Mouse (Mus musculus) CH12.LX (cell line): ENCODE results near the gene Alyref. TPM values are rescaled to one million over a fixed set of nuclear protein-coding genes. Genes with fewer than 3 reads are reported as not detected.

Source experiments
- DNase-seq: peaks from one replicate; pipeline ENCODE4 v3.0.0-alpha.2; 2013; ENCODE audit errors: extremely low read depth
- H3K27ac ChIP-seq: 2 replicates; pipeline ENCODE4 v1.5.1; 2012; ENCODE audit warnings: low read depth, mild to moderate bottlenecking, control low read depth, moderate library complexity; ENCODE audit not compliant: insufficient read depth
- H3K27me3 ChIP-seq: replicated peaks from 2 replicates; pipeline ENCODE3; 2012; ENCODE audit warnings: inconsistent platforms
- H3K36me3 ChIP-seq, 2 experiments: replicated peaks in 1 of 2; 2 replicates each; pipeline versions ENCODE3 to v1.6.1; 2012; ENCODE audit warnings: inconsistent platforms in 1 of 2, low read length in 1 of 2, mild to moderate bottlenecking in 1 of 2, mixed read lengths in 1 of 2, moderate library complexity in 1 of 2; ENCODE audit not compliant: control insufficient read depth in 1 of 2, insufficient read depth in 1 of 2
- H3K4me1 ChIP-seq, 2 experiments: 2 replicates each; pipeline ENCODE4 v1.6.1; 2012; ENCODE audit warnings: inconsistent platforms in 1 of 2, moderate library complexity in 1 of 2; ENCODE audit not compliant: insufficient read depth in 2 of 2, control insufficient read depth in 1 of 2
- H3K4me2 ChIP-seq: 2 replicates; pipeline ENCODE4 v1.6.1; 2012; ENCODE audit warnings: low read depth, mild to moderate bottlenecking, control low read depth; ENCODE audit not compliant: poor library complexity, insufficient read depth, severe bottlenecking
- H3K4me3 ChIP-seq, 3 experiments: fragments of 150-350 bp in 1 of 3; sonication (generic) in 1 of 3; replicated peaks in 1 of 3; 2 replicates each; pipeline versions ENCODE3 to v1.5.1; 2011 to 2012; ENCODE audit warnings: low read depth in 2 of 3, low read length in 2 of 3, mild to moderate bottlenecking in 2 of 3, moderate library complexity in 2 of 3, control low read depth in 1 of 3, improper control_type of control experiment in 1 of 3, inconsistent platforms in 1 of 3, mixed read lengths in 1 of 3; ENCODE audit not compliant: poor library complexity in 1 of 3
- H3K79me2 ChIP-seq: replicated peaks from 2 replicates; pipeline ENCODE4 v1.6.1; 2012; ENCODE audit warnings: mild to moderate bottlenecking, moderate library complexity; ENCODE audit not compliant: control insufficient read depth, poor library complexity, insufficient read depth, severe bottlenecking; ENCODE audit errors: extremely low read depth
- H3K9ac ChIP-seq: 2 replicates; pipeline ENCODE4 v1.6.1; 2012; ENCODE audit warnings: low read depth, mild to moderate bottlenecking, control low read depth, moderate library complexity; ENCODE audit not compliant: insufficient read depth
- H3K9me3 ChIP-seq: replicated peaks from 2 replicates; pipeline ENCODE3; 2012; ENCODE audit warnings: low read length, inconsistent platforms, mixed read lengths
- BHLHE40 ChIP-seq: IDR thresholded peaks from 2 replicates; pipeline ENCODE4 v1.6.1; 2011; ENCODE audit warnings: mild to moderate bottlenecking, low read depth, low read length, improper control_type of control experiment
- CHD2 ChIP-seq: IDR thresholded peaks from 2 replicates; pipeline ENCODE4 v1.6.1; 2011; ENCODE audit warnings: low read length, improper control_type of control experiment
- E2F4 ChIP-seq: IDR thresholded peaks from 2 replicates; pipeline ENCODE4 v1.6.1; 2011; ENCODE audit warnings: low read depth, low read length, improper control_type of control experiment; ENCODE audit not compliant: insufficient replicate concordance
- ELF1 ChIP-seq: IDR thresholded peaks from 2 replicates; pipeline ENCODE4 v1.6.1; 2014; ENCODE audit warnings: low read depth, mild to moderate bottlenecking, inconsistent platforms, low read length, improper control_type of control experiment
- EP300 ChIP-seq: IDR thresholded peaks from 2 replicates; pipeline ENCODE4 v1.6.1; 2011; ENCODE audit warnings: low read length, improper control_type of control experiment
- ETS1 ChIP-seq: conservative IDR thresholded peaks from 2 replicates; pipeline ENCODE4 v1.6.1; 2012; ENCODE audit warnings: low read depth, mild to moderate bottlenecking, inconsistent platforms, low read length, improper control_type of control experiment, moderate library complexity
- IRF4 ChIP-seq: IDR thresholded peaks from 2 replicates; pipeline ENCODE4 v1.6.1; 2014; ENCODE audit warnings: low read depth, mild to moderate bottlenecking, inconsistent platforms, low read length, improper control_type of control experiment
- JUN ChIP-seq: IDR thresholded peaks from 2 replicates; pipeline ENCODE4 v1.6.1; 2011; ENCODE audit warnings: low read depth, mild to moderate bottlenecking, low read length, improper control_type of control experiment, moderate library complexity; ENCODE audit not compliant: insufficient read depth
- JUND ChIP-seq: conservative IDR thresholded peaks from 2 replicates; pipeline ENCODE4 v1.6.1; 2011; ENCODE audit warnings: low read depth, low read length, improper control_type of control experiment
- MAX ChIP-seq: IDR thresholded peaks from 2 replicates; pipeline ENCODE4 v1.6.1; 2011; ENCODE audit warnings: low read length, improper control_type of control experiment
- MAZ ChIP-seq: IDR thresholded peaks from 2 replicates; pipeline ENCODE4 v1.6.1; 2012; ENCODE audit warnings: low read depth, mild to moderate bottlenecking, inconsistent platforms, low read length, improper control_type of control experiment, moderate library complexity
- MEF2A ChIP-seq: IDR thresholded peaks from 2 replicates; pipeline ENCODE4 v1.6.1; 2014; ENCODE audit warnings: low read depth, mild to moderate bottlenecking, inconsistent platforms, low read length, improper control_type of control experiment, borderline replicate concordance
- NELFE ChIP-seq: IDR thresholded peaks from 2 replicates; pipeline ENCODE4 v1.6.1; 2011; ENCODE audit warnings: low read depth, low read length, improper control_type of control experiment
- PAX5 ChIP-seq: IDR thresholded peaks from 2 replicates; pipeline ENCODE4 v1.6.1; 2012; ENCODE audit warnings: low read length, inconsistent platforms, mixed read lengths
- POLR2AphosphoS2 ChIP-seq: IDR thresholded peaks from 2 replicates; pipeline ENCODE4 v1.6.1; 2011; ENCODE audit warnings: low read depth, low read length, improper control_type of control experiment
- RAD21 ChIP-seq: IDR thresholded peaks from 2 replicates; pipeline ENCODE4 v1.6.1; 2011; ENCODE audit warnings: low read depth, mild to moderate bottlenecking, low read length, improper control_type of control experiment, moderate library complexity
- RCOR1 ChIP-seq: conservative IDR thresholded peaks from 2 replicates; pipeline ENCODE4 v1.6.1; 2012; ENCODE audit warnings: low read depth, mild to moderate bottlenecking, inconsistent platforms, low read length, improper control_type of control experiment
- SIN3A ChIP-seq: IDR thresholded peaks from 2 replicates; pipeline ENCODE4 v1.6.1; 2012; ENCODE audit warnings: low read length, improper control_type of control experiment, inconsistent platforms
- TBP ChIP-seq: conservative IDR thresholded peaks from 2 replicates; pipeline ENCODE4 v1.6.1; 2011; ENCODE audit warnings: low read depth, low read length, improper control_type of control experiment
- TCF12 ChIP-seq: IDR thresholded peaks from 2 replicates; pipeline ENCODE4 v1.6.1; 2014; ENCODE audit warnings: low read depth, mild to moderate bottlenecking, inconsistent platforms, low read length, improper control_type of control experiment
- UBTF ChIP-seq: IDR thresholded peaks from 2 replicates; pipeline ENCODE4 v1.6.1; 2012; ENCODE audit warnings: low read depth, mild to moderate bottlenecking, inconsistent platforms, low read length, improper control_type of control experiment, moderate library complexity
- USF1 ChIP-seq: IDR thresholded peaks from 2 replicates; pipeline ENCODE4 v1.6.1; 2014; ENCODE audit warnings: low read depth, mild to moderate bottlenecking, inconsistent platforms, low read length, improper control_type of control experiment
- ZKSCAN1 ChIP-seq: IDR thresholded peaks from 2 replicates; pipeline ENCODE4 v1.6.1; 2012; ENCODE audit warnings: low read depth, inconsistent platforms, low read length, improper control_type of control experiment, borderline replicate concordance
- dilution Hi-C: fragments of 300-500 bp; cut with MboI; formaldehyde crosslinking; loops from 2 replicates; pipeline ENCODE4 v1.14.3; 2020; ENCODE audit warnings: low sequenced_read_pairs; ENCODE audit not compliant: extremely low pct_unique_long_range_greater_than_20kb, extremely low pct_ligation_motif_present
- in situ Hi-C: fragments of 300-500 bp; cut with MboI; formaldehyde crosslinking; loops from 3 replicates; pipeline ENCODE4 v1.14.3; 2019; ENCODE audit warnings: low sequenced_read_pairs, low pct_ligation_motif_present, low pct_unique_long_range_greater_than_20kb, mixed read lengths
- polyA plus RNA-seq: library from polyadenylated mRNA; unstranded; fragments of >175 nt; gene quantifications from 2 replicates; pipeline ENCODE4 v1.2.1, GENCODE M21; 2012; ENCODE audit warnings: low read depth; ENCODE audit not compliant: insufficient read length
- total RNA-seq, 2 experiments: library from RNA; depleted of rRNA; stranded (reverse); fragments of 300-350 nt in 1 of 2; fragments of >200 nt in 1 of 2; gene quantifications; 2 replicates each; pipeline ENCODE4 v1.2.3; 2012 to 2014

Gene Alyref
- total and polyA plus RNA-seq, 3 experiments, result 358 to 582 (median 451) TPM

GRCm38 (mm10) chr11:120552736-120553135 is 45.4 kb downstream of the Alyref start:
- Histone ChIP-seq H3K9ac (no peak overlapping the region), H3K4me1 (peaks cover 16 to 22% of the 10 kb centered on the region in 2 experiments), H3K79me2 (no peaks in the 10 kb centered on the region), H3K27me3 (no peaks in the 10 kb centered on the region), H3K9me3 (peaks cover 4% of the 10 kb centered on the region), H3K4me3 (no peak overlapping the region), H3K4me2 (no peak overlapping the region), H3K27ac (no peak overlapping the region), H3K36me3 (peaks cover 0 to 20% of the 10 kb centered on the region in 2 experiments)
- no peak for DNase-seq
- no peak for TF ChIP-seq JUND
- no peak for TF ChIP-seq RAD21
- TF ChIP-seq TBP, result no peak
- no peak for TF ChIP-seq BHLHE40
- no peak for TF ChIP-seq IRF4
- TF ChIP-seq PAX5, result no peak
- TF ChIP-seq ELF1, result no peak
- no peak for TF ChIP-seq E2F4
- no peak for TF ChIP-seq MEF2A
- TF ChIP-seq POLR2AphosphoS2, result no peak
- in situ Hi-C loops, result no loop called here
- dilution Hi-C loops, result no loop called here

- Histone ChIP-seq H3K27ac (no peak within 1 kb of the TSS), H3K9me3 (no peaks in the 10 kb centered on the region), H3K9ac (peak within 1 kb of the TSS; percentile 81), H3K36me3 (peaks cover 0 to 33% of the 10 kb centered on the region in 2 experiments), H3K79me2 (no peaks in the 10 kb centered on the region), H3K4me3 (peak within 1 kb of the TSS; percentile 57 to 81 (median 75)), H3K27me3 (no peaks in the 10 kb centered on the region), H3K4me1 (peaks cover 16 to 28% of the 10 kb centered on the region in 2 experiments), H3K4me2 (peak within 1 kb of the TSS; percentile 77)
- in situ Hi-C loops, result no loop called here
- TF ChIP-seq ETS1 (no peak), CHD2 (no peak), JUND (no peak), PAX5 (no peak), MAX (no peak), RAD21 (no peak), NELFE (no peak), SIN3A (no peak), MAZ (no peak), EP300 (no peak), USF1 (no peak), ZKSCAN1 (no peak), E2F4 (no peak), RCOR1 (no peak), UBTF (no peak), TCF12 (no peak), JUN (no peak)
- dilution Hi-C loops, result no loop called here
- DNase-seq, result no peak
These were observed 47.2 kb downstream of the Alyref start, which contains the start of gene Ppp1r27 for GRCm38 (mm10) chr11:120550810-120551440. Gene Ppp1r27, minus strand, starts transcription at chr11:120551132.
